Mouse (Mus musculus): ENCODE data around the gene Myt1l.

- TF ChIP-seq CTCF (IDR thresholded peaks at IDR 0.05; ENCODE audit: control insufficient read depth, insufficient read depth, low read length), result no peak
- no peak for TF ChIP-seq POLR2A (IDR thresholded peaks at IDR 0.05; ENCODE audit: borderline replicate concordance, control insufficient read depth, low read depth, low read length)
Measured at GRCm38 (mm10) chr12:29546073-29546472, 17.9 kb downstream of the Myt1l start.
